Mouse (Mus musculus) megakaryocyte, embryonic 14.5 days (primary cell): ENCODE data around the gene Lrrc10b. TPM values are rescaled to one million over a fixed set of nuclear protein-coding genes. Genes with fewer than 3 reads are reported as not detected.

Experiments used
- H3K27me3 ChIP-seq: replicated peaks from 2 replicates; pipeline ENCODE3; 2012; ENCODE audit warnings: inconsistent platforms
- H3K36me3 ChIP-seq: replicated peaks from 2 replicates; pipeline ENCODE3; 2012; ENCODE audit warnings: low read length, inconsistent platforms, mixed read lengths
- H3K4me1 ChIP-seq: 2 replicates; pipeline ENCODE4 v1.6.1; 2012; ENCODE audit warnings: inconsistent platforms
- H3K4me3 ChIP-seq: replicated peaks from 2 replicates; pipeline ENCODE3; 2012; ENCODE audit warnings: moderate library complexity, mild to moderate bottlenecking, inconsistent platforms
- H3K9me3 ChIP-seq: 2 replicates; pipeline ENCODE4 v1.6.1; 2012; ENCODE audit warnings: inconsistent platforms
- FLI1 ChIP-seq: IDR thresholded peaks from 2 replicates; pipeline ENCODE4 v1.6.1; 2012; ENCODE audit warnings: low read length, inconsistent platforms, mixed read lengths
- GATA1 ChIP-seq: IDR thresholded peaks from 3 replicates; pipeline ENCODE4 v1.6.1; 2012; ENCODE audit warnings: mixed read lengths, low read length, inconsistent platforms, borderline replicate concordance
- polyA plus RNA-seq: library from polyadenylated mRNA; stranded (reverse); fragments of >175 nt; gene quantifications from 2 replicates; pipeline ENCODE4 v1.2.3, GENCODE M21; 2012; ENCODE audit warnings: low replicate concordance; ENCODE audit not compliant: insufficient read depth

Lrrc10b gene
- polyA plus RNA-seq, 1 experiment: 0.12 TPM

DNA sequence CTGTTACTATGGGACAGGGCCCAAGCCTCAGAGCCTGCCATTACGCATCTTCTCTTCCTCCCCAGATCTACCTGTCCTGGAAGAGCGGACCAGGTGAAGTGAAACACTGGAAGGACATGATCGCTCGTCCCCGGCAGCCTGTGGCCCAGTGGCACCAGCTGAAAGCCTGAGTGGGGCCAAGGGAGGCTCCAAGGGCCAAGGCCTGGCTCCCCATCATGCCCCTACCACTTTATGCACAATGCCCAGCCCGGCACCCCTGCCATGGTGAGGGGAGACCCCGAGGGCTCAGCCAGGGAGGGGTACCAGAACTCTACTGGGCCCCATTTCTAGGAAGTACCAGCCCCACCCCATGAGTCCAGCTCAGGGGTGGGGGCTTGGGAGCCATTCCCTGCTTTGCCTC lies 9.0 kb downstream of the Lrrc10b start:
- TF ChIP-seq FLI1 (no peak), GATA1 (no peak)
- H3K9me3 ChIP-seq: peaks cover 12% of the 10 kb centered on the region
- H3K4me1 ChIP-seq: no peaks in the 10 kb centered on the region
- peaks cover 58% of the 10 kb centered on the region for H3K27me3 ChIP-seq
- H3K36me3 ChIP-seq: no peaks in the 10 kb centered on the region
- H3K4me3 ChIP-seq: no peak overlapping the region

DNA sequence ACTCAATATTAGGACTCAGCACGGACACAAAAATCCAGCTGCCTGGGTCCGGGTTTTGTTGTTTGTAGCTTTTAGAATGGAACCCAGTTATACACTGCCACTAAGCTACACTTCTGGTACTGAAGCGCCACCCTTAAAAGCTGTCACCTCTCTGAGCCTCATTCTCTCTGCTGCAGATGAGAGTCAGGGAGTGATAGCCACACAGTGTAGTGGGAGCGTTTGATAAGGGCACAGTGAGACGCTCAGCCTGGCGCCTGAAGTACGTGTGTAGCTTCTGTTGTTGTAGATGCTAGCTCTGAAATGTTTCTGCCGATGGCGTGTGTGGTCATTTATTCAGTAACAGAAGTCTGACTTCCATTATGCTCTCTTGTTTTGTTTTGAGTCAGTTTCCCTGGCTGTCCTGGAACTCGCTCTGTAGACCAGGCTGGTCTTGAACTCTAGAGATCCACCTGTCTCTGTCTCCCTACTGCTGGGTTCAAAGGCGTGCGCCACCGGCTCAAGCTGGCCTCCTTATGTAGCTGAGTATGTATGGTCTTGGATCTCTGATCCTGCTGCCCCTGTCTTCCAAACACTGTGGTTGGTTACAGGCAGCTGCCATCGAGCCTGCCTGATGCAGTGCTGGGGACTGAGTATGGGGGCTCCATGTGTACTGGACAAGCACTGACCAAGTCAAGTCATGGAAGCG lies 12.4 kb downstream of the Lrrc10b start:
- no peaks in the 10 kb centered on the region for H3K36me3 ChIP-seq
- H3K27me3 ChIP-seq: peaks cover 58% of the 10 kb centered on the region
- no peaks in the 10 kb centered on the region for H3K4me1 ChIP-seq
- H3K4me3 ChIP-seq: no peak overlapping the region
- TF ChIP-seq GATA1 (no peak), FLI1 (no peak)
- peaks cover 12% of the 10 kb centered on the region for H3K9me3 ChIP-seq

DNA sequence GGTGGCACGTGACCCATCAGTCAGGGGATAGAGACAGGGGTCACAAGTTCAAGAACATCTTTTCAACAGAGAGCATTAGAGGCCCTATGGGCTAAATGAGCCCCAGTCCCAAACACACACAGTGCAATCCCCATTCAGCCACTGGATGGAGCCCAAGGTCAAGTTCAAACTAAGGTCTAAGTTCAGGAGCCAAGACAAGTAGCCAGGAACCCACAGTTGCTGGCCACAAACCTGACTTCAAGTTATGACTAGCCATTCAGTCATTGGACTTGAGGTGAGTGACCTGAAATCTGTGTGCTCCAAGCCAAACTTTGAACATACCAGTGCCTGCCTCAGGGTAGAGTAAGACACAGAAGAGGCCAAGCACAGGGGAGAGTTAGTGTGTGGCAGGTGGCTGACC lies 19.8 kb downstream of the Lrrc10b start:
- Histone ChIP-seq H3K4me1 (no peaks in the 10 kb centered on the region; the same call in none of the 2 replicates), H3K27me3 (peaks cover 86% of the 10 kb centered on the region), H3K36me3 (no peaks in the 10 kb centered on the region), H3K9me3 (no peaks in the 10 kb centered on the region), H3K4me3 (peak overlapping the region; percentile 29)
- TF ChIP-seq FLI1 (no peak), GATA1 (no peak)

DNA sequence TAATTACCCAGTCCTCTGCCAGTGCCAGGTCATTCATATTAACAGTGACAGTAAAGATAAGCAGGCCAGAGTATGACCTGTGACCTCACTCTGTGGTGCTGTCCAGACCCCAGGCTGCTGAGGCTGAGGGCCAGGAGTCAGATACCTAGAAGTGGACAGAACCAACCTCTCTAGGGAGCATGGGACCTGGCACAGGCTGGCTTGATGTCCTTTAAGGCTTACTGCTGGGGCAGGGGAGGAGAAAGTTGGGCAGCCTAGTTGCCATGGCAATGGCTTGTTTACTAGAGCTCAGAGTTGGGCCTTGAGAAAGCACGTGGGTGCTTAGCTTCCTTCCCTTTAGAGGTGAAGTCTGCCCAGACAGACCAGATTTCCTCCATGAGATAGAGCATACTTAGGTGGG lies 20.5 kb downstream of the Lrrc10b start:
- no peak overlapping the region for H3K4me3 ChIP-seq
- no peaks in the 10 kb centered on the region for H3K9me3 ChIP-seq
- no peak for TF ChIP-seq FLI1
- TF ChIP-seq GATA1: no peak
- peaks cover 89% of the 10 kb centered on the region for H3K27me3 ChIP-seq
- H3K36me3 ChIP-seq: no peaks in the 10 kb centered on the region
- peaks cover under 1% of the 10 kb centered on the region for H3K4me1 ChIP-seq

DNA sequence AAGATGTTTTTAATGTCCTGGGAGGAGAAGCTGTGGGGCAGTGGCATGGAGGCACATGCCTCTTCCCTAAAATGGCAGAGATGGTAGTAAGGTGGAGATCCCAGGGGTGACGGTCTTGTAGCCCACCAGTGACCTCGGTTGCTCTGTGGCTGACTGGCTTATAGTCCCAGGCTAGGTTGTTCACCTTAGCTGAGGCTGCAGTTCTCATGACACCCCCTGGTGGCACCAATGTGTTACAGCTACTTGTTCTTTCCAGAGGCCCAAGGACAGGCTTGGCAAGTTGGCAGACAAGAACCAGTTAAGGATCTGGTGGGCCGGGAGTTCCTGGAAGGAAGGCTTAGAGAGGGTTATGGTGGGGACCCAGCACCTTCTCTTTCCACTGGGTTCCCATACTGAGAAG lies 21.4 kb downstream of the Lrrc10b start:
- peaks cover 5% of the 10 kb centered on the region for H3K4me1 ChIP-seq

DNA sequence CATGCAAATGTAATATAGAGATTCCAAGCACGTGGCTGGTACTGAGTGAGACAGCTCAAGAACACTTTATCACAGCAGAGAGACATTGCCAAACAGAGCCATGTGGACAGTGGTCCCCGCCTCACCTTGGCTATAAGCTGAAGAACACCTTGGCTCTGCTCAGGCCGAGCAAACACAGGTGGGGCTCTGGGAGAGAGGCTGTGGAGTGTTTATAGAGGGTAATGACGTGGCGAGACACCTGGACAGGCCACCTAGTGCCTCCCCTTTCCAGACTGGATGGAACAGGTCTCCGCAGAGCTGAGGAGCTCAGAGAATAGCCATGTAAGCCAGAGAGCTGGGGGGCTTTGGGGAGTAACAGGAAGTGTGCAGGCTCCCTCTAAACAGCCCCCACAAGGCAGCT lies 22.3 kb downstream of the Lrrc10b start:
- peaks cover 5% of the 10 kb centered on the region for H3K4me1 ChIP-seq

More for the DNA sequence above, 21.4 kb downstream of the Lrrc10b start:
- Histone ChIP-seq H3K4me3 (no peak overlapping the region), H3K9me3 (no peaks in the 10 kb centered on the region), H3K27me3 (peaks cover 92% of the 10 kb centered on the region), H3K36me3 (no peaks in the 10 kb centered on the region)
- TF ChIP-seq GATA1 (no peak), FLI1 (no peak)

DNA sequence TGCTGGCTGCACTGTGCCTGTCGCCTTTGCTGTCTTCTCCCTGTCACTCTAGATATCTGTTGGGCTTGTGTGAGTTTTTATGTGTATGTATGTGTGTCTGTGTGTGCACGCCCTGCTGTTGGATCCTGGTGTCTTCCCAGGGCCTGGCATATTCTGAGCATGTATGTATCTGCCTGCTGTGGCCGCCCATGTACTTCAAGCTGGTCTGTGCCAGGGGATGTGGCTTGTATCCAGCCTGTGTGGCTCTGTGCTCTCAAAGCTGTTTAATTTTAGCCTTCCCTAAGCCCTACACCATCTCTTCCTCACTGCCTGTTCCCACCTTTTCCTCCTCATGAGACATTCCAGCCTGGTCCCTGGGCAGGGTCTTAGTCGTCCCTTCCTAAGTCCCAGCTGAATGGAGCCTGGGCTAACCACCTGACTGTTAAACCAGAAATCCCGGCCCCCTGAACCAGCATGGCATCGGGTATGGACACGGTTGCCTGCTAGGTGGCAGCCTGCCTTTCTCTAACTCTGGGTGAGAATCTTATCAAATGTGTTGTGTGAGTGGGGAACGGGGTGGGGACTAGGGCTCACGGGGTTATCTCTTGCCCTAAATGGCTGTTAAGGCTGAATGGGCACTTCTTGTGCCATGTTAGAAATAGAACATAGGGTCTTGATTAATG lies 23.3 kb downstream of the Lrrc10b start:
- Histone ChIP-seq H3K4me3 (no peak overlapping the region), H3K36me3 (no peaks in the 10 kb centered on the region), H3K9me3 (no peaks in the 10 kb centered on the region), H3K4me1 (peaks cover 5% of the 10 kb centered on the region), H3K27me3 (peaks cover 93% of the 10 kb centered on the region)
- TF ChIP-seq FLI1: no peak
- no peak for TF ChIP-seq GATA1

More for the DNA sequence above, 22.3 kb downstream of the Lrrc10b start:
- H3K4me3 ChIP-seq: no peak overlapping the region
- no peaks in the 10 kb centered on the region for H3K36me3 ChIP-seq
- TF ChIP-seq GATA1 (no peak), FLI1 (no peak)
- H3K9me3 ChIP-seq: no peaks in the 10 kb centered on the region
- peaks cover 93% of the 10 kb centered on the region for H3K27me3 ChIP-seq

DNA sequence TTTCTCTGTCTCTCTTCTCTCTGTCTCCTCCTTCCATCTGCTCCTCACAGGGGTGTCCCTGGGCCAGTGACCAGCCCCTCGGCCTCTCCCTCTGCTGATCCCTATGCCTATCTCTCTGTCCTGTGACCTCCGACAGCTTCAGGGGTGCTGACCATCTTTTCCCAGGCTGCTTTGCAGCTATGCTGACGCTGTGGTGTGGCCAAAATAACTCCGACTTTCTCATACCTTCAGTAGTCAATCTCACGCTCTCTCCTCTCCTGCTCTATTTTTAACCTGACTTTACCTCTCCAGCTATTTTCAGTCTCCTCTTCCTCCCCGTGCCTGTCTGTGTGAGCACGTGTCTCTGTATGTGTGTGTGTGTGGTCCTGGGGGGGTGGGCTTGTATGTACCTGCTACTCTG lies 24.0 kb downstream of the Lrrc10b start:
- peaks cover 92% of the 10 kb centered on the region for H3K27me3 ChIP-seq
- peak overlapping the region; percentile 30 for H3K4me3 ChIP-seq
- H3K9me3 ChIP-seq: no peaks in the 10 kb centered on the region
- peaks cover 5% of the 10 kb centered on the region for H3K4me1 ChIP-seq
- TF ChIP-seq GATA1 (no peak), FLI1 (no peak)
- H3K36me3 ChIP-seq: no peaks in the 10 kb centered on the region

DNA sequence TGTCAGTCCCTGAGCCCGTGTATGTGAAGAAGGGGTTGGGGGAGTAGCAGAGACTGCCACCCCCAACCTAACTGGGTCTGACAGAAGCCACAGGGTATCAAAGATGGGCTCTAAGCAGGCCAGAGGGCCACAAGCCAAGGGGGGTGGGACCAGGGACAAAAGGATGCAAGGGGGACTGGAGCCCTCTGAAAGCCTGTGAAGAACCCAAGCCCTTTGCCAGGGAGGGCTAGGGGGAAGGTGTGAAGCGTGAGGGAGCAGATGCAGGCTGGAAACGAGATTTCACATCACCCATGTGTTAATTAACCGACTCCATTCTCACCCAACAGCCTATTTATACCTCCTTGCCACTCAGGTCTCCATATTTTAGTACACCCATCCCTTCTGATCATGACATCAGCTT lies 25.4 kb downstream of the Lrrc10b start:
- H3K4me3 ChIP-seq: no peak overlapping the region
- H3K27me3 ChIP-seq: peaks cover 94% of the 10 kb centered on the region
- H3K4me1 ChIP-seq: peaks cover 5% of the 10 kb centered on the region
- no peaks in the 10 kb centered on the region for H3K36me3 ChIP-seq
- TF ChIP-seq GATA1 (no peak), FLI1 (no peak)
- H3K9me3 ChIP-seq: no peaks in the 10 kb centered on the region

DNA sequence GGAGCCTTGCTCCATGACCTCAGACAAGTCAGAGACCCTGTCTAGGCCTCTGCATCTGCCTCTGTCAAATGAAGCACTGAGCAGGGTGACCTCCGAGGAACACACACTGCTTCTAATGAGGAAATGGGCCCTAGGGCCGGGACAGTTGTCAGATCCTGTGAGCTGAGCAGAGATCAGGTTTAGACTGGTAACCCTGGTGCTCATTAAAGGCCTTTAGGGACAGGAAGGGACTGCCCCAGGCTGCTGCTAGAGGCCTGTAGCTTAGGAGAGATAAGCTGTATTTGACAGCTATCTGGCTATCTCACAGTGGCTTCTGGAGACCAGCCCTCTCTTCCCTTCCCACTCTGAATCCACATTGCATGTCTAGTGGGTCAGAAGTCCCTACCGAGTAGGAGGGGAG lies 25.9 kb downstream of the Lrrc10b start:
- TF ChIP-seq GATA1: no peak
- no peak for TF ChIP-seq FLI1
- H3K4me1 ChIP-seq: peaks cover 5% of the 10 kb centered on the region

More for the DNA sequence above, 25.9 kb downstream of the Lrrc10b start:
- H3K9me3 ChIP-seq: no peaks in the 10 kb centered on the region
- no peak overlapping the region for H3K4me3 ChIP-seq
- no peaks in the 10 kb centered on the region for H3K36me3 ChIP-seq
- H3K27me3 ChIP-seq: peaks cover 92% of the 10 kb centered on the region
